Mouse (Mus musculus): ENCODE results near the gene Gm20696.

The Gm20696 gene

DNA sequence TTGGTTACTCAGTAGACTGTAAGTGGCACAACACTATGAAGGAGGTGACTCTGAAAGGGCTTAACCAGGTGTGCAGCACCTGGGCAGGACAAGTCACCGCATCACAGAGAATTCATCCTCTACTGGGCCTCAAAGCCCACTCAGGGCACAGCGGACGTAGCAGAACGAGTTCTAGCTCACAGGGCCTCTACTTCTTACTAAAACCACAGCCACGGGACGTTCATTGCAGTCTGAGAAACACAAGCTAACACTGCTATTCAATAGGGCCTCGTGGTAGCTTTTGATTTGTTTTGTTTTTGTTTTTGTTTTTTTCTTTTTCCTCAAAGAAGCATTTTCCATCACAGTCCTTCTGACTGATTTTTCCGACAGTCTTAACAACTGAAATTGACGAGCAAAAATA, 233.6 kb downstream of the Gm20696 start:
- no peak for DNase-seq

- no peak for DNase-seq
These were observed 234.7 kb downstream of the Gm20696 start for GRCm38 (mm10) chr6:99431941-99432340.

DNA sequence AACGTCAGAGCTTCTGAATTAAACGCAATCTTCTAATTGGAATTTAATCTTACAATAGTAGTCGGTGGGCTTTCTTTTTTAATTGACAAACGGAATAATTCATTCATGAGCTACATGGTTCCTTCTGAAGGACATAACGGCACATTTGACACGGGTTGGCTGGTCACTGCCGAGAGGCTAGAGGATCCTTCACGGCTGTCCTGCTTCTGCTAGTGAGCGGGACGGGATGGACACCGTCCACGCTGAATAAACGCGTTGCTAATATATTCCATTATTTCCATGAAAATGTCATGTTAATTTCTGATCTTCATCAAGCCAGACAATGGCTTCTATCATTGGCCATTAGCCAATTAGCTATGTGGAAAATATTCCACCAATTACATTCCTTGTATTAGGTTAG, 236.0 kb downstream of the Gm20696 start:
- no peak for DNase-seq

DNA sequence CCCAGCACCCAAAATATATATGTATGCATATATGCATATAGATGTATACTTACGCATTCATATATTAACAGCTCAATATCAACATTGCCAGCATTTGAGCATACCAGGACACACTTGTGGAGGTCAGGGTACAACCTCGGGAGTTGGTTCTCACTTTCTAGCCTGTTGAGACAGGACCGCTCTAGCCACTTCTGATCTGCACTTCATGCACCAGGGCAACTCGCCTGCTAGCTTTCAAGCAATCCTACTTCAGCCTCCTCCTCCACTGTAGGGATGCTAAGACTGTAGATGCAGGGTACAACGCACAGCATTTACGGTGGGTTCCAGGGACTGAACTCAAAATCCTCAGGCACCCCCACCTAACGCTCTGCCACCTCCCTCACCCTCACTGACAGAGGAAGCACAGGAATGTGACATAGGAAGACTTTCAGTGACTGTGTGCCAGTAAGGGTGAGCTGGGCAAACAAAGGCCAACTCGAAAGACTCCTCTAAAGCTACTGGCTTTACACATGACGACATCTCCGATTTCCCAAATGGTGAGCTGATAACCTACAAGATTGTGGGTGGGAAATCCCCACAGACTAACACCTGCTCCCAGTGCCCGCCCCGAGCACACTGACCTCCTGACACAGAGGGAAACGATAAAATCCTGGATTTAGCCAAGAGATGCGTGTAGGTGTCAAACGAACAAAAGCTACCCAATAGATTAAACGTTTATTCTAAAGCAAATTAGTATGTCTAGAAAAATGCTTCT, 237.0 kb downstream of the Gm20696 start:
- no peak for DNase-seq

DNA sequence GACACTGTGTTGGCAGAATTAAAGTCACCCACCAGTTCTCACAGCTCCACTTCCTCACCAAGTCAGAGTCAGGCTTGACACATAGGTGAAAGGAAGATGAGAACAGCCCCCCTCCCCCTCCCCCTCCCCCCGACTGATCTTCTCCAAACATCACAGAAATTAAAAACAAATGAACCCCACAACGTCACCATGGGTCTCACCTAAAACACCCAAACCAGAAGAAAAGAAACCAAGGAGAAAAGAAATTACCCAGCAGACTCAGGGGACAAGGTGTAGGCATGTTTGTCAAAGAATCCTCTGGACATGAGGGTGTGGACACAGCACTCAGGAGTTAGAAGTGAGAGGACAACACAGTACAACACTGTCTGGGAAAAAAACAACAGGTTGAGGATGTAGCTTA, 237.6 kb downstream of the Gm20696 start:
- no peak for DNase-seq

DNA sequence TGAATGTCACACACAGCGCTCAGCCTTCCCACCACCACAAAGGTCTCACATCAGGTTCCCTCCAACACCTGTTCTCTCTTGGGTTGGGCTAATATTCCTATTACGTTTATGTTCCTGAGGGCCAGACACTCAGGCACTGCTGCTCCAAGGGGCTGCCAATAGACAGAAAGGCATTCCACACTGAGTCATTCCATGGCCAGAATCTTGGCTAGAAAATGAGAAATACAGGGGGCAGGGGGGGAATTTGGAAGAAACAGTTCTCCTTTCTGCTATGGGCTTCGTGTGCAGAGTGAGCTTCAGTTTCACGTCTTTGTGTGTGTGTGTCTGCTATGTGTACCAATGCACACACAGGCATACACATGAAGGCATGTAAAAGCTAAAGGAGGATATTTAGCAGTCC, 239.3 kb downstream of the Gm20696 start:
- DNase-seq = no peak

DNA sequence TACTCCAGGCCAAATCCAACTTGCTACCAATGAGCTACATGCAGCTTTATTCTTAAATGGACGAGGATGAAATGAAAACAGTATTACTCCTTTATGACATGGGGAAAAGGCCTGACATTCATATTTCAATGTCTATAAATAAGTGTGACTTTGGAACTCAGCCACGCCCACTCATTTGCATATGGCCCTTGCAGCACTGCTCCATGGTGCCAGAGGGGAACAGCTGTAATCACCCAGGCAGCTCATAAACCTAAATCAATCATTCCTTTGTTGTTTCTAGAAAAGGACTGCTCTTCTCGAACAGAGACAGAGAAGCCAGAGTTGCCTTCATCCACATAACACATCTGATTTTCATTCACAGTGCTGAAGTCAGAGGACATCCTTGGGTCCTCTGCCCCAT, 241.6 kb downstream of the Gm20696 start:
- no peak for DNase-seq

- DNase-seq = no peak
These were observed 245.9 kb downstream of the Gm20696 start for GRCm38 (mm10) chr6:99420666-99421065.

- no peak for DNase-seq
These were observed 254.0 kb downstream of the Gm20696 start for GRCm38 (mm10) chr6:99412598-99412997.

DNA sequence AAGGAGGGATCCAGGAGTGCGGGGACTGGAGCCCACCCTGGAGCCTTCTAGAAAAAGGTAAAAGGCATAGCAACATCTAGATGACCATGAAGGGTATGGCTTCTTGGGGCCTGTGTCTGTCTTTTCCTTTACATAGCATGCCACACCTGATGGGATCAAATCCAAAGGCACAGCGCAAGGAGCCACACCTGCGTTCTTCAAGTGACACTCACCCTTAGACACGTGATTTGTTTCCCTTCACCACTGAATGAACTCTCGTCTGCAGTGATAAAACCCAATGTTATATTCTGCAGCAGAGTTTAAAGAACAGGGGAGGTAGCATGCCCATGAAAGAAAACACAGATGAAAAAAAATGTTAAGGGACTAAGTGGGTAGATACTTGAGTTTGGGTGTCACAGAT, 257.0 kb downstream of the Gm20696 start:
- DNase-seq = no peak

- DNase-seq = no peak
These were observed 257.7 kb downstream of the Gm20696 start for GRCm38 (mm10) chr6:99408880-99409279.

DNA sequence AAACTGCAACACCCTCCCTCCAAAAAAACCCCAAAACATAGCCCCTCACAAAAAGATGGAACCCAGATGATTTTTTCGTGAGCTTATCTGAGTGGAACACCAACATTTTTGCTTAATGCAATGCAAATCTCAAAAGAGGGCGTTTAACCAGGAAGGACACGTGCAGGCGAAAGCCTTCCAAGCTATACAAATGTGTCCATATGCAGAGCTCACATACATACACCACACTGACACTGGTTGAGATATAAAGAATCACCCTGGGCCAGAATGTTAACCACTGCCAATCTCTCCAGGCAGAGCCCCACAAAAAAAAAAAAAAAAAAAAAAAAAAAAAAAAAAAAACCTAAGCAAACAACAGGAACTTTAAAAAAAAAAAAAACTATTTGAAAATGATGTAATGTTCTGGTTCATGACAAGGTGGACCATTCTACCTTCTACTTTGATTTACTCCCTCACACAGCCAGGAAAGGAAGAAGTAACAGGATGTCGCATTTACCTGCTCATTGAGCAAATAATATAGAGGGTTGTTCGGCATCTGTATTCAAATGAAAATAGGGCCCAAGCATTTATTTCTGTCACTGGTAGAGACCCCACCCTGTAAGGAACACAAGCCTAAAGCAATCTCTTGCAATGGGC, 262.7 kb downstream of the Gm20696 start:
- no peak for DNase-seq

- DNase-seq = no peak
These were observed 263.7 kb downstream of the Gm20696 start for GRCm38 (mm10) chr6:99402941-99403340.

- no peak for DNase-seq
These were observed 264.2 kb downstream of the Gm20696 start for GRCm38 (mm10) chr6:99402370-99402769.

DNA sequence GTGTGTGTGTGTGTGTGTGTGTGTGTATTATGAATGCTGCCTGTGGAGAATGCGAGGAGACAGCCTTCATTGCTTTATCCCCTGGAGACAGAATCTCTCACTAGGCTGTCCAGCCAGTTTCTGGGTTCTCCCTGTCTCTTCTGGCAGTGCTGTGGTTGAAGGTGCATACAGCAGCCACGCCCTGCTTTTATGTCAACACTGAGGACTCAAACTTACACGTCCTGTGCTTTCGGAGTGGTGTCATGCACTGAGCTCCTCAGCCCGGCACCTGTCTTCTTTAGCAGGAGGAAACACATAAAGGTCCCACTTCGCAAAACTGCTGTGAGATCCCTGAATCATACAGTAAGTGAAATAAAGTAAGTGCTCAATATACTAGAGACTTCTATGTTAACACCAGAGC, 264.8 kb downstream of the Gm20696 start:
- no peak for DNase-seq

GRCm38 (mm10) chr6:99401211-99401610, 265.4 kb downstream of the Gm20696 start:
- DNase-seq = no peak

DNA sequence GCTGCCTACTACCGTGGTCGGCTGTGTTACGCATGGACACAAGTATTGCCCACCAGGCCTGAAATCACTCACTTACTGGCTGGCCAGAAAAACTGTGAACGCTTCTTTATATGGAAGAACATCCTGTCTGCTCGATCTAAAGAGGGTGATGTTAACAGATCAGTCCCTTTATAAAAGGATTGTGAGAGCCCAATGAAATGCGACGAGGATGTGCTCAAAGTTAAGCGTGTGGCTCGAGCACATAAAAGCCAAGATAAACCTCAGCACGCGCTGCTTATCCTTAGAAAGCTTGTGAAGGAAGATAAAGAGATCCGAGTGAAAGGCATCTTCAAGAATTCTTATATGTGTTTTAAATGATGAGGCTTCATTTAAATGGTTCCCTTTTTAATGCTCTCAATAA, 270.9 kb downstream of the Gm20696 start:
- DNase-seq = no peak

- DNase-seq = no peak
These were observed 271.8 kb downstream of the Gm20696 start for GRCm38 (mm10) chr6:99394801-99395200.

DNA sequence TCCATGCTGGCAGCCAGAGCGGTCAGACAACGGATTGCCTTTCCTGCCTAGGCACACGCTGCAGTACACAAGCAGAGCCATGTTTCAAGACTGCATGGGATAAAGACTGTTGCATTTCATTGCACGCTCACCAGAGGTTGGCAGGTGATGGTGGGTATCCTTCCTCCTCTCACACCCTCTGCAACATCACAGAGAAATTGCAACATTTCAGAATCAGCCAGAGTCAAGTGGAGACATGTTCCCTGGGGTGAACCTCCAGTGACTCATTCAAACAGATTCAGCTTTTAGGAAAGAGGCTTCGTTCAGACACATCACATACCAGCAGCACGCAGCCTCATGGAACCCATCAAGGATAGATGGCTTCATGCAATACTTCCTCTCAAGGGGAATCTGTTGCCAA, 274.1 kb downstream of the Gm20696 start:
- DNase-seq = no peak

- peak; percentile 55 to 64 for DNase-seq
These were observed 277.6 kb downstream of the Gm20696 start for GRCm38 (mm10) chr6:99388741-99389675.

- DNase-seq = no peak
These were observed 278.6 kb downstream of the Gm20696 start for GRCm38 (mm10) chr6:99388023-99388422.

- DNase-seq = peak; percentile 43 to 47
These were observed 281.5 kb downstream of the Gm20696 start for GRCm38 (mm10) chr6:99385059-99385604.

DNA sequence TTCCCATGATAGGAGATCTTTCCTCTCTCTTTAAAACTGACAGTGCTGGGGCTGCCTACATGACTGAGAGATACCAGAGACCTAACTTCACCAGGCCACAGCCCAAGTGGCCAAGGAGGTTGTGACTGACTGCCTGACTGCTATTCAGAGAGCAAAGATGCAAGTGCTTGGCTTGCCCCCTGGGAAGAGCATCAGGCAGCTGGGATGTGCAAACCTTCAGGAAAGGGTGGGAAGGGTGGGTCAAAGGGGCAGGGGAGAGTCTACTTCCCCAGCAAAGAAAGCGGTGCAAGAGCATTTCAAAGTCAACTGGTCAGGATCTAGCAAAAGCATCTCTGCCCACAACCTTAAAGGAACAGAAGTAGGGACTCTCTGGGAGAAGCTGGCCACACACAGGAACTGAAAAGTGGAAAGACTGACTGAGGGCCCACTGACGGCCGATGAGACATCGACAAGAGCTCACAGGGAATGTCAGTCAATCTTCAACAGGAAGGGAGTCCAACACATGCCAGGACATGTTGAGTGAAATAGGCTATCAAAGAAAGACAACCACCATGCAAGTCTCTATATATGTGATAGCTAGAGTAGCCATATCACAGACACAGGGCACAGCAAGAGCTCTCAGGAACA, 282.6 kb downstream of the Gm20696 start:
- DNase-seq = no peak

Measured in lung, adult 18-20 months (tissue).